Mouse (Mus musculus) liver, embryonic 11.5 days (tissue): ENCODE measurements around the gene Parp3. TPM values are rescaled to one million over a fixed set of nuclear protein-coding genes. Genes with fewer than 3 reads are reported as not detected.
A peak's percentile ranks its signal among the peaks of the same experiment; 100 is the strongest.

Experiments used
- ATAC-seq: fragments of 200-750 bp; cut with Nextera tagmentation; replicated peaks from 2 replicates; pipeline ENCODE4 v1.8.0; 2017; ENCODE audit warnings: moderate number of reproducible peaks, mild to moderate bottlenecking, moderate TSS enrichment, moderate library complexity; ENCODE audit not compliant: low FRiP score
- DNase-seq: peaks from one replicate; pipeline ENCODE4 v3.0.0-alpha.2; 2017; ENCODE audit warnings: low spot score
- H3K27ac ChIP-seq: fragments of 300-500 bp; sonication (generic); 2 replicates; pipeline ENCODE4 v1.5.1; 2014; ENCODE audit warnings: mild to moderate bottlenecking, low read depth, low read length, control low read depth
- H3K27me3 ChIP-seq: fragments of 300-500 bp; sonication (generic); replicated peaks from 2 replicates; pipeline ENCODE4 v1.6.1; 2014; ENCODE audit warnings: low read length, mixed read lengths; ENCODE audit not compliant: control insufficient read depth, insufficient read depth
- H3K36me3 ChIP-seq: fragments of 300-500 bp; sonication (generic); 2 replicates; pipeline ENCODE4 v1.6.1; 2014; ENCODE audit warnings: mild to moderate bottlenecking, low read length, moderate library complexity, mixed read lengths; ENCODE audit not compliant: control insufficient read depth, insufficient read depth
- H3K4me1 ChIP-seq: fragments of 300-500 bp; sonication (generic); replicated peaks from 2 replicates; pipeline ENCODE4 v1.6.1; 2014; ENCODE audit warnings: low read length, mixed read lengths; ENCODE audit not compliant: control insufficient read depth, insufficient read depth
- H3K4me2 ChIP-seq: fragments of 300-500 bp; sonication (generic); 2 replicates; pipeline ENCODE4 v1.6.1; 2014; ENCODE audit warnings: mild to moderate bottlenecking, control low read depth, moderate library complexity
- H3K4me3 ChIP-seq: fragments of 300-500 bp; sonication (generic); 2 replicates; pipeline ENCODE4 v1.5.1; 2014; ENCODE audit warnings: low read depth, low read length, control low read depth
- H3K9ac ChIP-seq: fragments of 300-500 bp; sonication (generic); 2 replicates; pipeline ENCODE4 v1.6.1; 2014; ENCODE audit warnings: low read depth, low read length, control low read depth
- H3K9me3 ChIP-seq: fragments of 300-500 bp; sonication (generic); 2 replicates; pipeline ENCODE4 v1.6.1; 2016; ENCODE audit warnings: low read length, inconsistent platforms, mixed read lengths; ENCODE audit not compliant: control insufficient read depth
- WGBS: fragments of 180-500 bp; shearing (Covaris S2); extraction: QIAGEN DNeasy Blood & Tissue Kit; methylation state at CpG from one replicate; pipeline ENCODE4 v1.1.7; 2014; 5-methylcytosine and 5-hydroxymethylcytosine counted together
- polyA plus RNA-seq: library from polyadenylated mRNA; unstranded; fragments of >200 nt; fragmentation: Nextera tagmentation; extraction: Ambion mirVana; gene quantifications from 2 replicates; pipeline ENCODE4 v1.2.1, GENCODE M21; 2014

Parp3 gene
- polyA plus RNA-seq, 1 experiment from 2014 or later = 1.6 TPM

DNA sequence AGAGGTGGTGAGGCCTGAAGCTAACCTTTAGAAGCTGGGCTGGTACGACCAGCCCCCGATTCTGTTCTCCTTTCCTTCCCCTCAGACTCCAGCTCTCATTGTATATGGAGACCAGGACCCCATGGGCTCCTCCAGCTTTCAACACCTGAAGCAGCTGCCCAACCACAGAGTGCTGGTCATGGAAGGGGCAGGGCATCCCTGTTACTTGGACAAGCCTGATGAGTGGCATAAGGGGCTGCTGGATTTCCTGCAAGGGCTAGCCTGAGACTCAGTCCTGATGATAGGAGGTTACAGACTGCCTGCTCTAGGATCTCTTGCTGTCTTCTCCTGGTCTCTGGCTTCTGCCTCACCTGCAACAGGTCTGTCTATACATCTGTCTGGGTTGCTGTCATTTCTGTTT lies 24.9 kb downstream of the Parp3 start:
- 49% methylated on average over 2 of the region's 2 CpGs for WGBS
- peaks cover 63% of the 10 kb centered on the region for H3K4me1 ChIP-seq

DNA sequence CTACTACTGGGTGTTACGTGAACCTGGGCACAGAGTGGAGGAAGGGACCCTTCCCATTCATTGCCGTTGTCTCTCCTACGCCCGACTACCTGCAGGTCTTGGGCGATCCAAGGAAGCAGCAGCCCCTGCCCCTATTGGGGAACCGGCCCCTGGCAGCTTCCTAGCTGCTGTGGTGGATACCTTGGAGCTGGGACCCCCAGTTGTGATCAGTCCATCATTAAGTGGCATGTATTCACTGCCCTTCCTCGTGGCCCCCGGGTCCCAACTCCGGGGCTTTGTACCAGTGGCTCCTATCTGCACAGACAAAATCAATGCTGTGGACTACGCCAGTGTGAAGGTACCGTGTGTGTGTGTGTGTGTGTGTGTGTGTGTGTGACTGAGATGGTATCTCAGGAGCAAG lies 25.5 kb downstream of the Parp3 start:
- no peak overlapping the region for H3K4me3 ChIP-seq
- WGBS = 72% methylated on average over 11 of the region's 11 CpGs
- H3K4me2 ChIP-seq = peak overlapping the region; percentile 26
- ATAC-seq (no peak), DNase-seq (no peak)
- H3K9me3 ChIP-seq = no peaks in the 10 kb centered on the region
- H3K36me3 ChIP-seq = no peaks in the 10 kb centered on the region
- no peak overlapping the region for H3K9ac ChIP-seq
- H3K27me3 ChIP-seq = no peaks in the 10 kb centered on the region
- H3K27ac ChIP-seq = no peak overlapping the region; the same call in 1 of the 2 replicates
- peaks cover 62% of the 10 kb centered on the region for H3K4me1 ChIP-seq

More for the DNA sequence above, 24.9 kb downstream of the Parp3 start:
- H3K27ac ChIP-seq = no peak overlapping the region
- H3K27me3 ChIP-seq = no peaks in the 10 kb centered on the region
- no peak overlapping the region for H3K9ac ChIP-seq
- ATAC-seq (no peak), DNase-seq (no peak)
- peak overlapping the region; percentile 91 for H3K4me2 ChIP-seq
- no peaks in the 10 kb centered on the region for H3K9me3 ChIP-seq
- H3K4me3 ChIP-seq = no peak overlapping the region
- H3K36me3 ChIP-seq = no peaks in the 10 kb centered on the region

DNA sequence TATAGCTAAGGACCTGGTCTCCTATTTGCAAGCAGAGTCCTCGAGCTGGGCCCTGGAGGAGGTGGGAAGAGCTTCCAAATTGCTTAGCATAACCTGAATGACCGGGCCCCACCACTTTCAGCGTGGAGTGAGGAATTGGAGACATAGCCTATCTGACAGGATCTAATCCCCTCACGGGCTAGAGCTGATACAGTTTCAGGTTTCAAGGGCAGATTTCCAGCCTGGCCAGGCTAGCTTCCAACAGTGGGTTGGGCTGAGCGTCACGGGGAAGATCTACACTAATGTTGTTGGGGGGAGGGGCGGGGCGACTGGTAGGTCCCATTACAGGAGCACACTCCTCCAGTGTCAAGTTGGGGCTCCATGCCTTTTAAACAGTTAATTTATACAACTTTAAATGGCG lies 26.1 kb downstream of the Parp3 start:
- Histone ChIP-seq H3K27ac (no peak overlapping the region), H3K4me2 (peak overlapping the region; percentile 46), H3K9me3 (no peaks in the 10 kb centered on the region), H3K4me3 (no peak overlapping the region), H3K27me3 (no peaks in the 10 kb centered on the region), H3K4me1 (peaks cover 63% of the 10 kb centered on the region), H3K9ac (no peak overlapping the region), H3K36me3 (no peaks in the 10 kb centered on the region)
- no peak for ATAC-seq
- DNase-seq = no peak
- 31% methylated on average over 9 of the region's 9 CpGs for WGBS

DNA sequence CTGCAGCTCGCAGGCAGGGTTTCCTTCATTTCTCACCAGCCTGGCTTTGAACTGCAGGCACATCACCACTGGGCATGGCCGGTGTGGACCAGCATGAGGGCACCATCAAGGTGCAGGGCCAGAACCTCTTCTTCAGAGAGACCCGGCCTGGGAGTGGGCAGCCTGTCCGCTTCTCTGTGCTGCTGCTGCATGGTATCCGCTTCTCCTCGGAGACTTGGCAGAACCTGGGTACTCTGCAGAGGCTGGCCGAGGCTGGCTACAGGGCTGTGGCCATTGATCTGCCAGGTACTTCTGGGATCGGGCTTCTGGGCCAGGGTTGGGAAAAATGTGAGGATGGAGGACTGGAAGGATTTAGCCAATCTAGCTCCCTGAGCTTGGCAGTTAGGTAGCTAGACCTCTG lies 26.8 kb downstream of the Parp3 start:
- Histone ChIP-seq H3K27ac (no peak overlapping the region), H3K36me3 (no peaks in the 10 kb centered on the region), H3K4me1 (peaks cover 59% of the 10 kb centered on the region), H3K9ac (no peak overlapping the region), H3K4me2 (peak overlapping the region; percentile 46), H3K4me3 (no peak overlapping the region), H3K27me3 (no peaks in the 10 kb centered on the region), H3K9me3 (no peaks in the 10 kb centered on the region)
- ATAC-seq (no peak), DNase-seq (no peak)
- WGBS = 86% methylated on average over 8 of the region's 8 CpGs

DNA sequence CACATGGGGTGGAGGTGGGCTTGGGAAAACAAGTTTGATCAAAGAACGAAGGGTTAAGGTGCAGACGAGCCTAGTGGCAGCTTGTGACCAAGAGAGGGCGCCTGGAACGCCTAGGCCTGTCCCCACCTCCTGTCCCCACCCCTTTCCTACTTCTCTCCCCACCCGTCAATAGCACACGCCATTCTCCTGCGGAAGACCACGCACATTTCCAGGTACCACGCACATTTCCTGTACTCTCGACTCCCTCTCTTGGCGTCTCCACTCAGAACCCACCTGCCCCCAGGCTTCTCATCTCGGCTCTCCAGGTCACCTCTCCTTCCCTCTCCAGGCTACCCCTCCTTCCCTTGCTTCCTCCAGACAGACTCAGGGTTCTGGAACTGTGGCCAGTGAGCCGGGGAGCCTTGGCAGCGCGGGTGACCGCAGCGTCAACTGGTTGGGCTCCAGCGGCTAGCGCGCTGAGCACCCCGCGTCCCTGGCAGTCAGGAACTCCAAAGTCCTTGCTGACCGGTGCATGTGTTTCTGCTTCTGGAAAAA lies 28.2 kb downstream of the Parp3 start:
- H3K27me3 ChIP-seq = no peaks in the 10 kb centered on the region
- H3K9ac ChIP-seq = peak overlapping the region; percentile 71
- H3K36me3 ChIP-seq = no peaks in the 10 kb centered on the region
- peaks cover 54% of the 10 kb centered on the region for H3K4me1 ChIP-seq
- no peaks in the 10 kb centered on the region for H3K9me3 ChIP-seq
- peak; percentile 69 for ATAC-seq
- H3K4me2 ChIP-seq = peak overlapping the region; percentile 92
- H3K27ac ChIP-seq = peak overlapping the region; percentile 70; the same call in 1 of the 2 replicates
- peak; percentile 66 for DNase-seq
- H3K4me3 ChIP-seq = peak overlapping the region; percentile 60
- WGBS = under 1% methylated on average over 23 of the region's 23 CpGs

DNA sequence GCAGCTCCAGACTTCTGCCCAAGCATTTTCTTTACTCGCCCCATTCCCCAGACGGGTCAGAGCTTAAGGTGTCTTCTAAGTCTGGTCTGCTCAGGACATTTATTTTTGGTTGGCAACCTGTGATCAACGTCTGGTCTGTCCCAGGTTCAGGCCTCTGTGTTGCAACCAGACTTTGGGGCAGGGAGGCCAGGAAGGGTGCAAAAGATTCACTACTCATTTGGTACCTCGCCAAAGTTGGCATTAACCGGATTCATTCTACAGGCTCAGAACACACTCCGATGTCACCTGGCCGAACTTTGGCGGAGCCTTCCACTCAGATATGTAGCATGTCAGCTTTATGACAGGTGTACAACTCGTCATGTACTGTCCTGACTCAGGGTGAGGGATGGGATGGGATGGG lies 28.8 kb downstream of the Parp3 start:
- Histone ChIP-seq H3K4me1 (peaks cover 50% of the 10 kb centered on the region), H3K9ac (no peak overlapping the region)
- 36% methylated on average over 9 of the region's 9 CpGs for WGBS

DNA sequence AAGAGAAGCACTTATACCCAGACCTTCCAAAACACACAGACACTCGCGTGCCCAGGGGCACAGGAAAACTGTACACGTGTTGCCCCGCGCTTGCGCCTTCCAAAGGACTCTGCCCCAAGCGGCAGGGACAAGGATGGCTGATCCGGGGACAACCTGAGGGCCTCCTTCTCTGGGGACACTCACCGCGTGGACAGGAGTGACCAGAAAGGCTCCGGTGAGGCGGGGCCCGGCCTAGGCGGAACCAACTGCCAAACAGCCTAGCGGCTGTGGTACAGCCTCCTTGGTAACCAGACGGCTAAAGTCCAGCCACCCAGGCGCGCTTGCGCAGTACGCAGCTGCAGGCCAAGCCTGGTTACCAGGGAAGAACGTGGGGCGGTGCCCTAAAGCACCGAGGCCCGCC lies 29.4 kb downstream of the Parp3 start, which contains the start of the genes Abhd14b and Abhd14a:
Gene Abhd14b, plus strand, starts transcription at position 112 of the 400 bp plus-strand sequence.
Gene Abhd14a, minus strand, starts transcription at position 331 of the 400 bp plus-strand sequence.
- WGBS = 1% methylated on average over 24 of the region's 24 CpGs
- Histone ChIP-seq H3K9ac (peak within 1 kb of the TSS; percentile 74), H3K4me1 (peaks cover 46% of the 10 kb centered on the region)

More for the DNA sequence above, 28.8 kb downstream of the Parp3 start:
- Histone ChIP-seq H3K4me3 (peak overlapping the region; percentile 60), H3K27ac (peak overlapping the region; percentile 2; the same call in 1 of the 2 replicates), H3K36me3 (no peaks in the 10 kb centered on the region), H3K9me3 (no peaks in the 10 kb centered on the region), H3K4me2 (peak overlapping the region; percentile 92), H3K27me3 (no peaks in the 10 kb centered on the region)
- ATAC-seq (no peak; the same call in 1 of the 2 replicates), DNase-seq (no peak)

DNA sequence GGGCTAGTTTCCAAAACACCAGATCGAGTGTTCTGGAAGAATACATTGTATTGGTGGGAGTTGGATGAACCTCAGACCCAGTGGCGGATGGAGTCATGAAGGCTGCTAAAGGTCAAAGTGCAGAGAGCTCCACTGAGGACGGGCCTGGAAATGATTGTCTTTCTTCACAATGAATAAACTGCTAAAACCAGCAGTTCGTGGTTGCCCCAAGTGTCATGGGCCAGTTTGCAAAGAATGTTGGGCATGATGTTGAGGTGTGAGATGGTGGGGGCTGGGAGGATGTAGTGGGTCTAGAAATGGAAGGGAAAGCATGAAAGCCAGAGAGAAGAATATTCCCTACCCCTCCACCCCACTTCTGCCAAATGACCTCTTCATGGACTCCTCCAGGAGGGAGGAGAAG lies 31.9 kb downstream of the Parp3 start:
- Histone ChIP-seq H3K9me3 (no peaks in the 10 kb centered on the region), H3K9ac (no peak overlapping the region), H3K27me3 (no peaks in the 10 kb centered on the region), H3K4me2 (no peak overlapping the region), H3K4me3 (no peak overlapping the region), H3K36me3 (no peaks in the 10 kb centered on the region), H3K27ac (no peak overlapping the region), H3K4me1 (peaks cover 32% of the 10 kb centered on the region)
- DNase-seq (no peak), ATAC-seq (no peak)
- WGBS = 72% methylated on average over 4 of the region's 4 CpGs

More for the DNA sequence above, 29.4 kb downstream of the Parp3 start, which contains the start of the genes Abhd14b and Abhd14a:
- Histone ChIP-seq H3K36me3 (no peaks in the 10 kb centered on the region), H3K9me3 (no peaks in the 10 kb centered on the region), H3K4me2 (peak within 1 kb of the TSS; percentile 92), H3K27ac (peak within 1 kb of the TSS; percentile 60), H3K4me3 (peak within 1 kb of the TSS; percentile 60), H3K27me3 (no peaks in the 10 kb centered on the region)
- peak; percentile 87 for DNase-seq
- peak; percentile 83 for ATAC-seq

DNA sequence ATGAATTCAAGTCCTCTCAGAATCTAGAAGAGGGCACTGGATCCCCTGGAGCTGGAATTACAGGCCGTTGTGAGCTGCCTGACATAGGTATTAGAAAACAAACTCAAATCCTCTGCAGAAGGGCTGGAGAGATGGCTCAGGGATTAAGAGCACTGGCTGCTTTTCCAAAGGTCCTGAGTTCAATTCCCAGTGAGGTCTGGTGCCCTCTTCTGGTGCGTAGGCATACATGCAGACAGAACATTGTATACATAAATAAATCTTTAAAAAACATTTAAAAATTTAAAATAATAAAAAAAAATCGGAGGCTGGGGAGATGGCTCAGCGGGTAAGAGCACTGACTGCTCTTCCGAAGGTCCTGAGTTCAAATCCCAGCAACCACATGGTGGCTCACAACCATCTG lies 34.1 kb downstream of the Parp3 start:
- no peak overlapping the region for H3K4me3 ChIP-seq
- no peaks in the 10 kb centered on the region for H3K27me3 ChIP-seq
- no peaks in the 10 kb centered on the region for H3K9me3 ChIP-seq
- 77% methylated on average over 5 of the region's 5 CpGs for WGBS
- ATAC-seq (no peak), DNase-seq (no peak)
- H3K27ac ChIP-seq = no peak overlapping the region
- H3K36me3 ChIP-seq = no peaks in the 10 kb centered on the region
- no peak overlapping the region for H3K4me2 ChIP-seq
- no peak overlapping the region for H3K9ac ChIP-seq
- H3K4me1 ChIP-seq = peaks cover 22% of the 10 kb centered on the region
